Mouse (Mus musculus) kidney, adult 2 months (tissue): ENCODE measurements around the gene Adgrl2.

Experiments used
- CTCF ChIP-seq: fragments of 200-500 bp; conservative IDR thresholded peaks from 2 replicates; pipeline ENCODE4 v1.5.1; 2011; ENCODE audit warnings: low read depth, mild to moderate bottlenecking, control low read depth, low read length, moderate library complexity, mixed read lengths; ENCODE audit not compliant: insufficient read depth, insufficient read length
- POLR2A ChIP-seq: fragments of 200-500 bp; IDR thresholded peaks from one replicate; pipeline ENCODE4 v1.6.1; 2011; ENCODE audit warnings: low read depth, low read length, control low read depth

- TF ChIP-seq CTCF (no peak), POLR2A (no peak)
Observed at GRCm38 (mm10) chr3:148959327-148960025, 30.9 kb downstream of the Adgrl2 start.
